Mouse (Mus musculus) bone marrow, adult 2 months (tissue): ENCODE results near the gene Pcid2.

Experiments used
- CTCF ChIP-seq: fragments of 200-500 bp; IDR thresholded peaks from 2 replicates; pipeline ENCODE4 v1.5.1; 2011; ENCODE audit warnings: low read length, control low read depth; ENCODE audit not compliant: control insufficient read depth, insufficient read depth
- POLR2A ChIP-seq: fragments of 200-500 bp; IDR thresholded peaks from 2 replicates; pipeline ENCODE4 v1.6.1; 2011; ENCODE audit warnings: low read depth, mild to moderate bottlenecking, control low read depth, low read length, borderline replicate concordance; ENCODE audit not compliant: control insufficient read depth

GRCm38 (mm10) chr8:13063112-13063511 is 42.1 kb downstream of the Pcid2 start:
- TF ChIP-seq POLR2A, result no peak
- TF ChIP-seq CTCF, result no peak
